Mouse (Mus musculus) forebrain, embryonic 13.5 days (tissue): ENCODE results near the gene Myadm. TPM values are rescaled to one million over a fixed set of nuclear protein-coding genes. Genes with fewer than 3 reads are reported as not detected.

Source experiments
- ATAC-seq: fragments of 200-750 bp; cut with Nextera tagmentation; 2 replicates; pipeline ENCODE4 v1.8.0; 2017
- H3K27ac ChIP-seq: fragments of 300-500 bp; sonication (generic); 2 replicates; pipeline ENCODE4 v1.5.1; 2015; ENCODE audit warnings: inconsistent platforms, mild to moderate bottlenecking, moderate library complexity
- H3K27me3 ChIP-seq: fragments of 300-500 bp; sonication (generic); 2 replicates; pipeline ENCODE4 v1.6.1; 2015; ENCODE audit warnings: mild to moderate bottlenecking, inconsistent platforms
- H3K36me3 ChIP-seq: fragments of 300-500 bp; sonication (generic); 2 replicates; pipeline ENCODE4 v1.6.1; 2015; ENCODE audit warnings: mild to moderate bottlenecking, inconsistent platforms; ENCODE audit not compliant: poor library complexity, severe bottlenecking
- H3K4me1 ChIP-seq: fragments of 300-500 bp; sonication (generic); 2 replicates; pipeline ENCODE4 v1.6.1; 2015; ENCODE audit warnings: inconsistent platforms
- H3K4me2 ChIP-seq: fragments of 300-500 bp; sonication (generic); 2 replicates; pipeline ENCODE4 v1.6.1; 2015; ENCODE audit warnings: inconsistent platforms, mild to moderate bottlenecking, moderate library complexity
- H3K4me3 ChIP-seq: fragments of 300-500 bp; sonication (generic); 2 replicates; pipeline ENCODE4 v1.5.1; 2015; ENCODE audit warnings: mild to moderate bottlenecking, inconsistent platforms
- H3K9ac ChIP-seq: fragments of 300-500 bp; sonication (generic); 2 replicates; pipeline ENCODE4 v1.6.1; 2015; ENCODE audit warnings: mild to moderate bottlenecking, inconsistent platforms
- H3K9me3 ChIP-seq: fragments of 300-500 bp; sonication (generic); replicated peaks from 2 replicates; pipeline ENCODE4 v1.6.1; 2016; ENCODE audit warnings: inconsistent platforms
- WGBS: fragments of 180-500 bp; shearing (Covaris S2); methylation state at CpG from one replicate; pipeline ENCODE4 v1.1.7; 2015; 5-methylcytosine and 5-hydroxymethylcytosine counted together
- polyA plus RNA-seq: library from polyadenylated mRNA; unstranded; fragments of >200 nt; fragmentation: Nextera tagmentation; extraction: Ambion mirVana; gene quantifications from 2 replicates; pipeline ENCODE4 v1.2.1, GENCODE M21; 2015

The Myadm gene
- polyA plus RNA-seq = 14.6 and 16.3 TPM in 2 replicates

- peak; percentile 61 for ATAC-seq
- Histone ChIP-seq H3K9ac (peak within 1 kb of the TSS; percentile 82), H3K4me3 (peak within 1 kb of the TSS; percentile 54), H3K4me2 (peak within 1 kb of the TSS; percentile 62), H3K27ac (peak within 1 kb of the TSS; percentile 63), H3K36me3 (peaks cover 7% of the 10 kb centered on the region), H3K9me3 (no peaks in the 10 kb centered on the region), H3K4me1 (peaks cover 43% of the 10 kb centered on the region), H3K27me3 (no peaks in the 10 kb centered on the region)
- WGBS = 2% methylated on average over 30 of the region's 30 CpGs
These were observed at the start of gene Myadm, which contains the start of gene Prkcg for GRCm38 (mm10) chr7:3288976-3289970. Gene Myadm, plus strand, starts transcription at chr7:3289080. Gene Prkcg, plus strand, starts transcription at chr7:3289179.

- WGBS = 85% methylated on average over 2 of the region's 2 CpGs
- no peaks in the 10 kb centered on the region for H3K4me1 ChIP-seq
- ATAC-seq = no peak
- H3K4me3 ChIP-seq = no peak overlapping the region
- no peak overlapping the region for H3K9ac ChIP-seq
- no peak overlapping the region for H3K4me2 ChIP-seq
- H3K27ac ChIP-seq = no peak overlapping the region
- H3K27me3 ChIP-seq = no peaks in the 10 kb centered on the region
- H3K36me3 ChIP-seq = no peaks in the 10 kb centered on the region
- H3K9me3 ChIP-seq = peaks cover 6% of the 10 kb centered on the region; the same call in 1 of the 2 replicates
These were observed 49.7 kb upstream of the Myadm start for GRCm38 (mm10) chr7:3239193-3239592.

GRCm38 (mm10) chr7:3260701-3261100, 28.2 kb upstream of the Myadm start:
- no peak for ATAC-seq

GRCm38 (mm10) chr7:3261446-3261845, 27.4 kb upstream of the Myadm start:
- Histone ChIP-seq H3K36me3 (no peaks in the 10 kb centered on the region), H3K27me3 (peaks cover 4% of the 10 kb centered on the region; the same call in 1 of the 2 replicates), H3K4me3 (no peak overlapping the region), H3K27ac (no peak overlapping the region), H3K9ac (no peak overlapping the region), H3K4me1 (no peaks in the 10 kb centered on the region), H3K9me3 (no peaks in the 10 kb centered on the region), H3K4me2 (no peak overlapping the region)
- no peak for ATAC-seq
- 63% methylated on average over 4 of the region's 4 CpGs for WGBS

More at GRCm38 (mm10) chr7:3260701-3261100, 28.2 kb upstream of the Myadm start:
- Histone ChIP-seq H3K4me3 (no peak overlapping the region), H3K4me2 (no peak overlapping the region), H3K36me3 (no peaks in the 10 kb centered on the region), H3K9ac (no peak overlapping the region), H3K4me1 (no peaks in the 10 kb centered on the region), H3K27ac (no peak overlapping the region), H3K9me3 (no peaks in the 10 kb centered on the region), H3K27me3 (peaks cover 4% of the 10 kb centered on the region; the same call in 1 of the 2 replicates)
- WGBS = 60% methylated on average over 3 of the region's 3 CpGs

GRCm38 (mm10) chr7:3262789-3263188, 26.1 kb upstream of the Myadm start:
- Histone ChIP-seq H3K27ac (no peak overlapping the region), H3K9me3 (no peaks in the 10 kb centered on the region), H3K4me1 (no peaks in the 10 kb centered on the region), H3K4me2 (no peak overlapping the region), H3K36me3 (no peaks in the 10 kb centered on the region), H3K4me3 (no peak overlapping the region), H3K9ac (no peak overlapping the region), H3K27me3 (peaks cover 4% of the 10 kb centered on the region; the same call in 1 of the 2 replicates)
- ATAC-seq = no peak
- 39% methylated on average over 2 of the region's 2 CpGs for WGBS

- H3K27ac ChIP-seq = no peak overlapping the region
These were observed 24.4 kb upstream of the Myadm start for GRCm38 (mm10) chr7:3264390-3265022.

GRCm38 (mm10) chr7:3265311-3265710, 23.6 kb upstream of the Myadm start:
- WGBS = 68% methylated on average over 6 of the region's 6 CpGs

More at GRCm38 (mm10) chr7:3264390-3265022, 24.4 kb upstream of the Myadm start:
- Histone ChIP-seq H3K27me3 (peaks cover 4% of the 10 kb centered on the region; the same call in 1 of the 2 replicates), H3K4me1 (no peaks in the 10 kb centered on the region), H3K9ac (no peak overlapping the region), H3K4me2 (peak overlapping the region; percentile 7; the same call in 1 of the 2 replicates), H3K4me3 (no peak overlapping the region), H3K36me3 (no peaks in the 10 kb centered on the region), H3K9me3 (no peaks in the 10 kb centered on the region)
- WGBS = 41% methylated on average over 22 of the region's 22 CpGs
- no peak for ATAC-seq

GRCm38 (mm10) chr7:3267261-3267660, 21.6 kb upstream of the Myadm start:
- Histone ChIP-seq H3K9me3 (no peaks in the 10 kb centered on the region), H3K4me1 (no peaks in the 10 kb centered on the region), H3K9ac (no peak overlapping the region), H3K27me3 (peaks cover 4% of the 10 kb centered on the region; the same call in 1 of the 2 replicates), H3K4me3 (no peak overlapping the region), H3K27ac (no peak overlapping the region), H3K4me2 (no peak overlapping the region), H3K36me3 (no peaks in the 10 kb centered on the region)
- no peak for ATAC-seq
- WGBS = 73% methylated on average over 3 of the region's 3 CpGs

More at GRCm38 (mm10) chr7:3265311-3265710, 23.6 kb upstream of the Myadm start:
- no peaks in the 10 kb centered on the region for H3K4me1 ChIP-seq
- H3K4me3 ChIP-seq = no peak overlapping the region
- no peak overlapping the region for H3K27ac ChIP-seq
- ATAC-seq = no peak
- H3K9ac ChIP-seq = no peak overlapping the region
- no peak overlapping the region for H3K4me2 ChIP-seq
- no peaks in the 10 kb centered on the region for H3K9me3 ChIP-seq
- no peaks in the 10 kb centered on the region for H3K36me3 ChIP-seq
- peaks cover 4% of the 10 kb centered on the region; the same call in 1 of the 2 replicates for H3K27me3 ChIP-seq

GRCm38 (mm10) chr7:3267888-3268287, 21.0 kb upstream of the Myadm start:
- ATAC-seq = no peak
- Histone ChIP-seq H3K9ac (no peak overlapping the region), H3K4me2 (no peak overlapping the region), H3K4me1 (no peaks in the 10 kb centered on the region), H3K27ac (no peak overlapping the region), H3K4me3 (no peak overlapping the region), H3K36me3 (no peaks in the 10 kb centered on the region), H3K27me3 (peaks cover 4% of the 10 kb centered on the region; the same call in 1 of the 2 replicates), H3K9me3 (no peaks in the 10 kb centered on the region)
- 81% methylated on average over 8 of the region's 8 CpGs for WGBS

GRCm38 (mm10) chr7:3268291-3268690, 20.6 kb upstream of the Myadm start:
- ATAC-seq = no peak
- Histone ChIP-seq H3K9ac (no peak overlapping the region), H3K36me3 (no peaks in the 10 kb centered on the region), H3K27me3 (peaks cover 4% of the 10 kb centered on the region; the same call in 1 of the 2 replicates), H3K27ac (no peak overlapping the region), H3K4me1 (no peaks in the 10 kb centered on the region), H3K4me2 (no peak overlapping the region), H3K9me3 (no peaks in the 10 kb centered on the region), H3K4me3 (no peak overlapping the region)
- 15% methylated on average over 3 of the region's 3 CpGs for WGBS

- 88% methylated on average over 9 of the region's 9 CpGs for WGBS
- no peaks in the 10 kb centered on the region for H3K27me3 ChIP-seq
- H3K9ac ChIP-seq = no peak overlapping the region
- no peaks in the 10 kb centered on the region for H3K9me3 ChIP-seq
- no peak overlapping the region for H3K4me3 ChIP-seq
- H3K36me3 ChIP-seq = no peaks in the 10 kb centered on the region
- H3K4me1 ChIP-seq = no peaks in the 10 kb centered on the region
- H3K4me2 ChIP-seq = no peak overlapping the region
- no peak overlapping the region for H3K27ac ChIP-seq
- ATAC-seq = no peak
These were observed 16.7 kb upstream of the Myadm start for GRCm38 (mm10) chr7:3272206-3272605.
